Mouse (Mus musculus): ENCODE measurements around the gene Tpcn1.

Gene Tpcn1

GRCm38 (mm10) chr5:120565171-120565905 is 23.1 kb downstream of the Tpcn1 start:
- 0 out of 2 replicates have a peak, but pooled peaks cover 2% of the 10 kb centered on the region for H3K36me3 ChIP-seq (ENCODE audit: control insufficient read depth, insufficient read depth, low read length, poor library complexity, severe bottlenecking)
- H3K27me3 ChIP-seq (ENCODE audit: control insufficient read depth, insufficient read depth, low read length, poor library complexity, severe bottlenecking): no peaks in the 10 kb centered on the region
- DNase-seq (ENCODE audit: low read depth, low spot score): no peak

DNA sequence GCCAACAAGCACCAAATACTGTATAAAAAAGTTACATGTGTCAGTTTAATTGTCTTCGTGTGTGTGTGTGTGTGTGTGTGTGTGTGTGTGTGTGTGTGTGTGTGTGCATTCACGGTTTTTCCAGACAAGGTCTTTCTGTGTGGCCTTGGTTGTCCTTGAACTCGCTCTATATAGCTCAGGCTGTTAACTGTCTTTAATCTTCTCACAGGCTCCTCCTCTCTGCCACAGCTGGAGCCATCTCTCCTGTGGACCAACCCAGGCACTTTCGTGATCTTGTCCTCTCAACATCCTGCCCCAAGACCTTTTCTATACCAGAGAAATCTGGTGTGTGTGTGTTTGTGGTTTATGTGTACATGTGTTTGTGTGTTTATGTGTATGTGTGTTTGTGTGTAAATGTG is 24.6 kb downstream of the Tpcn1 start:
- no peak for DNase-seq (ENCODE audit: low read depth, low spot score)
- H3K36me3 ChIP-seq (ENCODE audit: control insufficient read depth, insufficient read depth, low read length, poor library complexity, severe bottlenecking): 0 out of 2 replicates have a peak, but pooled peaks cover 2% of the 10 kb centered on the region
- H3K27me3 ChIP-seq (ENCODE audit: control insufficient read depth, insufficient read depth, low read length, poor library complexity, severe bottlenecking): no peaks in the 10 kb centered on the region

DNA sequence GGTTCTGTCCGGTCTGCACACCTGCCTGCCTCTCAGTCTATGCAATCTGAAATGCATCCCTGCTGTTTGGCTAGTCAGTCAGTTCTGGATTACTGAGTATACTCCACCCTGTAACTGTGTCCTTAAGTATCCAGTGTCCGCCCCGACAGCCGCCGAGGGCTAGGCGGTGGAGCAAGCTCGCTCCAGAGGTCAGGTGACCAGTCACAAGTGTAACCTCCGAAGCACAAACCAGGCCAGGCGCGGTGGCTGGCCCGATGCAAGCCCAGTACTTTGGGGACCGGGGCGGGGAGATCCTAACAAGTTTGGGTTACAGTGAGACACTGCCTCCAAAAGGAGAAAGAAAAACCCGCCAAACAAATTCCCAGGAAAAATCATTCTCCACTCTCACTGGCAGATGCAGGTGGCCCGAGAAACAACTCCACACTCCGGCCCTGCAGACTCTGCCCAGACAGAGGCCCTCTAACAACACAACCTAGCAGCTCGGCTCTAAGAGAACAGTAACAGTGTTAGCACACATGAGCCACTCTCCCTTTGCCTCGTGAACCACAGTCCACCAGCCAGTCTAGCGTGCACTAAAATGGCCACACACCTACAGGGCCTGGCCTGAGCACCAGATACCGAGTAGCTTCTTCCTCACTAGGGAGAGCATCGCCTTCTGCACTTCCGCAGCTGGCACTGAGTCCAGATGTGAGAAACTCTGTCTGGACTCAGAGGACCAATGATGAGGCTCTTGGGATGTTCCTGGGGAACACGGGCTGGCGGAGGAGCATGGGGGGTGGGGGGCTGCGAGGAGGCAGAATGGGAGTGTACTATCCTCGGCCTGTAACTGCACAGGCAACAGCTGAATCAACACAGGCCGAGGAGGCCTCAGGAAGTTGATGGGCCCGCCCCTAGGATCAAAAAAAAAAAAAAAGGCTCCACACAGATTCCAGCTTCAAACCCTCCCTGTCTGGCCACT is 25.2 kb downstream of the Tpcn1 start:
- Histone ChIP-seq H3K27me3 (ENCODE audit: control insufficient read depth, insufficient read depth, low read length, poor library complexity, severe bottlenecking) (no peaks in the 10 kb centered on the region), H3K36me3 (ENCODE audit: control insufficient read depth, insufficient read depth, low read length, poor library complexity, severe bottlenecking) (0 out of 2 replicates have a peak, but pooled peaks cover 2% of the 10 kb centered on the region)
- DNase-seq (ENCODE audit: low read depth, low spot score): no peak

- no peaks in the 10 kb centered on the region; the same call in 1 of the 2 replicates for H3K36me3 ChIP-seq (ENCODE audit: control insufficient read depth, insufficient read depth, low read length, poor library complexity, severe bottlenecking)
- no peak for DNase-seq (ENCODE audit: low read depth, low spot score)
- no peaks in the 10 kb centered on the region for H3K27me3 ChIP-seq (ENCODE audit: control insufficient read depth, insufficient read depth, low read length, poor library complexity, severe bottlenecking)
Measured at GRCm38 (mm10) chr5:120560616-120561311, 27.7 kb downstream of the Tpcn1 start.

- Histone ChIP-seq H3K27me3 (ENCODE audit: control insufficient read depth, insufficient read depth, low read length, poor library complexity, severe bottlenecking) (no peaks in the 10 kb centered on the region), H3K36me3 (ENCODE audit: control insufficient read depth, insufficient read depth, low read length, poor library complexity, severe bottlenecking) (no peaks in the 10 kb centered on the region; the same call in 1 of the 2 replicates)
- DNase-seq (ENCODE audit: low read depth, low spot score): no peak
Measured at GRCm38 (mm10) chr5:120560129-120560615, 28.3 kb downstream of the Tpcn1 start.

- Histone ChIP-seq H3K36me3 (ENCODE audit: control insufficient read depth, insufficient read depth, low read length, poor library complexity, severe bottlenecking) (peaks cover 8% of the 10 kb centered on the region), H3K27me3 (ENCODE audit: control insufficient read depth, insufficient read depth, low read length, poor library complexity, severe bottlenecking) (no peaks in the 10 kb centered on the region)
- peak; percentile 53 for DNase-seq (ENCODE audit: low read depth, low spot score)
Measured at GRCm38 (mm10) chr5:120558762-120559161, 29.7 kb downstream of the Tpcn1 start.

DNA sequence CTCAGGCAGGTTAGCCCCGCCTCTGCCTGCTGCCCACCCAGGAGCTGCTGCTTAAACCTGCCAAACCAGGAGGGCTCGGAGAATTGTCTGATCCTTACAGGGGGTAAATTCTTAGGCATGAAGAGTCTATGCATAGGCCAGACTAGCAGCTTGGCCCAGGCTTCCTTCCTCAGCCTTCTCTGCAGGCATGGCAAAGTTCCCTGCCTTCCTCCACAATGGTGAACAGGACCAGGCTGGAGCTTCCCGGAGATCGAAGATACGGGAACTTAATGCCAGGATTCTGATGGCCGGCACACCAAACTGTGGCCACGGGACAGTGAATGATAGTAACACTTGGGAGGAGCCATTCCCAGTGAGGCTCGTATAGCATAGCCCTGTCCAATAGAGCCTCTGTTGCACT is 30.4 kb downstream of the Tpcn1 start:
- Histone ChIP-seq H3K36me3 (ENCODE audit: control insufficient read depth, insufficient read depth, low read length, poor library complexity, severe bottlenecking) (peaks cover 8% of the 10 kb centered on the region), H3K27me3 (ENCODE audit: control insufficient read depth, insufficient read depth, low read length, poor library complexity, severe bottlenecking) (no peaks in the 10 kb centered on the region)
- no peak for DNase-seq (ENCODE audit: low read depth, low spot score)

GRCm38 (mm10) chr5:120555871-120556270 is 32.6 kb downstream of the Tpcn1 start:
- Histone ChIP-seq H3K27me3 (ENCODE audit: control insufficient read depth, insufficient read depth, low read length, poor library complexity, severe bottlenecking) (no peaks in the 10 kb centered on the region), H3K36me3 (ENCODE audit: control insufficient read depth, insufficient read depth, low read length, poor library complexity, severe bottlenecking) (peaks cover 8% of the 10 kb centered on the region)
- DNase-seq (ENCODE audit: low read depth, low spot score): no peak

DNA sequence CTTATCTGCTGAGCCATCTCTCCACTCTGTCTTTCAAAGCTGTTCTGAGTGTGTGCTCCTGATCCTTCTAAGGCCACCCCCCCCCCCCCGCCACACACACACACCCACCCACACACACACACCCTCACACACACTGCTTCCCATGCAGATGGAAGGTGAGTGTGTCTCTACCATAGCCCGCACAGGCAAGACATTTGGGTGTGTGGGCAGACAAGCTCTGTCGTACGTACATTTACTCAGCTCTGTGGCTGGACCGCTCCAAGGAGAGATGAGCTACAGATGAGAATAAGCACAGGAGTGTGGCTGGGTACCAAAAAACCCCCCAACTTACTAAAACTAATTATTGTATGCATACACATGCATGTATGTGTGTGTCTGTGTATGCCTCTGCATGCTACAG is 37.8 kb downstream of the Tpcn1 start:
- Histone ChIP-seq H3K27me3 (ENCODE audit: control insufficient read depth, insufficient read depth, low read length, poor library complexity, severe bottlenecking) (no peaks in the 10 kb centered on the region), H3K36me3 (ENCODE audit: control insufficient read depth, insufficient read depth, low read length, poor library complexity, severe bottlenecking) (peaks cover 8% of the 10 kb centered on the region)
- no peak for DNase-seq (ENCODE audit: low read depth, low spot score)

DNA sequence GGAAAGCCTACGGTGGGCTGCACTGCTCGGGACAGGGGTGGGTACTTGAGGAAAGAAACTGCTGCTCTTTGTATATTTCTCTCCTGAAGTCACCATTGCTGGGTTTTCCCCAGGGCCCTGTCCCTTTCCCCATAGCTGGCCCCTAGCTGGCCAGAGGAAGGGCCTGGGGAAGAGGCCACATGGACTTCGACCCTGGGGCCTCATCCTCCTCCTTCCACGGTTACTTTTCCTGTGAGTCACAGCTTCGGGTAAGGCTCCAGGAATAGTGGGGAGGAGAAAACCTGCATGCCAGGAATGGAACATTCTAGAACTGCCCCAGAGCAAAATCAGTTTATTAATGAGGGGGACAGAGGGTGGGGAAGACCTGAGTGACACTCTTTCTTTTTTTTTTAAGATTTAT is 38.3 kb downstream of the Tpcn1 start:
- H3K36me3 ChIP-seq (ENCODE audit: control insufficient read depth, insufficient read depth, low read length, poor library complexity, severe bottlenecking): peaks cover 8% of the 10 kb centered on the region
- DNase-seq (ENCODE audit: low read depth, low spot score): no peak
- no peaks in the 10 kb centered on the region for H3K27me3 ChIP-seq (ENCODE audit: control insufficient read depth, insufficient read depth, low read length, poor library complexity, severe bottlenecking)

DNA sequence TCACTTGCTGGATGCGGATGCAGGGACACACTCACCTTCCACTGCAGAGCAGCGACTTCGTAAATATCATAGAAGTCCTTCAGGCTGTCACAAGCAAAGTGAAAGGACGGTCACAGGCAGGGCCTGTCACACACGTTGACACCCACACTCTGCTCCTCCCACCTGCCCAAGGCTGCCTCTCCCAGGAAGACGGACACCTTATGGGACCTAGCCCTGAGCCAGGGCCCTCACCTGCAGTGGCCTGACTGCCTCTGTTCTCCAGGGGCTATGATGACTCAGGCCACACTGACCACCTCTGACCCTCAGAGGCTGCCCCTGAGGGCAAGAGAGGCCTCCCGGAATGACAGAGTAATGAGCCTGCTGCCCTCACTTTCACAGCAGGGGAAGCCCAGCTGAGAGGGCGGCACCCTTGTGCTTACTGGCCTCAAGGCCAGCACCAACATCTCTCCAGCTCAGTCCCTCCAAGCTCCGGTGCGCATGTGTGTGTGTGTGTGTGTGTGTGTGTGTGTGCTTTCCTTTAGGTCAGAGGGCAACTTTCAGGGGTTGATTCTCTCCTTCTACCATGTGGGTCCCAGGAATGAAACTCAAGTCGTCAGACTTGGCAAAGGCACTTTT is 40.1 kb downstream of the Tpcn1 start:
- no peak for DNase-seq (ENCODE audit: low read depth, low spot score)

GRCm38 (mm10) chr5:120536632-120537031 is 51.8 kb downstream of the Tpcn1 start:
- no peak for DNase-seq (ENCODE audit: low read depth, low spot score)
- Histone ChIP-seq H3K36me3 (ENCODE audit: control insufficient read depth, insufficient read depth, low read length, poor library complexity, severe bottlenecking) (peaks cover 10% of the 10 kb centered on the region), H3K27me3 (ENCODE audit: control insufficient read depth, insufficient read depth, low read length, poor library complexity, severe bottlenecking) (no peaks in the 10 kb centered on the region)

More for the DNA sequence above, 40.1 kb downstream of the Tpcn1 start:
- Histone ChIP-seq H3K36me3 (ENCODE audit: control insufficient read depth, insufficient read depth, low read length, poor library complexity, severe bottlenecking) (peaks cover 5% of the 10 kb centered on the region), H3K27me3 (ENCODE audit: control insufficient read depth, insufficient read depth, low read length, poor library complexity, severe bottlenecking) (no peaks in the 10 kb centered on the region)

- peaks cover 10% of the 10 kb centered on the region for H3K36me3 ChIP-seq (ENCODE audit: control insufficient read depth, insufficient read depth, low read length, poor library complexity, severe bottlenecking)
- H3K27me3 ChIP-seq (ENCODE audit: control insufficient read depth, insufficient read depth, low read length, poor library complexity, severe bottlenecking): no peaks in the 10 kb centered on the region
- no peak for DNase-seq (ENCODE audit: low read depth, low spot score)
Measured at GRCm38 (mm10) chr5:120536046-120536445, 52.4 kb downstream of the Tpcn1 start.

DNA sequence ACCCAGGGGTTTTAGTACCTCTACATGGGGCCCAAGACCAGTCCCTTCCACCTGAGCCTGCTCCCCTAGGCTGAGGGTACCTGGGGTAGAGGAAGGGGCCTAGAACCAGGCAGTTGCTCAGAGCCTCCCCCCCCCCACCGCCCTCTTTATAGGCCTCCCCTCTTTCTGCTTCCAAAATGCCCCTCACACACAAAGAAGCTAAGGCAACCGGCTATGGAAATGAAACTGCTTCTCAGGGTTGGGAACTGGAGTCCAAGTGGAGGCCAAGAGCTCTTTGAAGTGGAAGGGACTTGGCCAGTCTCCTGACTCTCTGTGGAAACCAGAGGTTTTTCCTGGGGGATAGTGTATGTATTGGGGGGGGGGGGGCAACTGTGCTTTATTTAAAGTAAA is 53.8 kb downstream of the Tpcn1 start:
- no peak for DNase-seq (ENCODE audit: low read depth, low spot score)
- peaks cover 7% of the 10 kb centered on the region for H3K36me3 ChIP-seq (ENCODE audit: control insufficient read depth, insufficient read depth, low read length, poor library complexity, severe bottlenecking)
- H3K27me3 ChIP-seq (ENCODE audit: control insufficient read depth, insufficient read depth, low read length, poor library complexity, severe bottlenecking): no peaks in the 10 kb centered on the region

Measured in splenic B cell, adult 2 months (primary cell).